Mouse (Mus musculus) right cerebral cortex, postnatal 36 days (tissue): ENCODE results near the gene Elmo3.

Experiments used
- DNase-seq, 2 experiments: peaks; one replicate each; pipeline ENCODE4 v3.0.0; 2022; ENCODE audit warnings: low spot score in 2 of 2, mixed read lengths in 1 of 2

Elmo3 gene

DNA sequence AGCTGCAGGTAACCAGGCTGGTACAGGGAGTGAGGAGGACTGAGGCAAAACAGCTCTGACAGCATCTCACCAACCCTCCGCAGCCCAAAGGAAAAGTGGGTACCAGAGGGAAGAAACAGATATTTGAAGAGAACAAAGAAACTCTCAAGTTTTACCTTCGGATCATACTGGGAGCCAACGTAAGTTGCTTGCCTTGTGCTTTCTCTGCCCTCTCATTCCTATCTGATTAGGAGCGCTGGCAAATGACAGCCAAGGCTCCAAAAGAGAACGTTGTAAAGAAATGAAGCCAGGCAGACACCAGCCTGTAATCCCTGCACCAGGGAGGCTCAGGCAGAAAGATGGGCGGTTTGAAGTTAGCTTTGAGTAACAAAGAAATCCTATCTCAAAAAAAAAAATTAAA is 21.6 kb downstream of the Elmo3 start:
- DNase-seq, result no peak

DNA sequence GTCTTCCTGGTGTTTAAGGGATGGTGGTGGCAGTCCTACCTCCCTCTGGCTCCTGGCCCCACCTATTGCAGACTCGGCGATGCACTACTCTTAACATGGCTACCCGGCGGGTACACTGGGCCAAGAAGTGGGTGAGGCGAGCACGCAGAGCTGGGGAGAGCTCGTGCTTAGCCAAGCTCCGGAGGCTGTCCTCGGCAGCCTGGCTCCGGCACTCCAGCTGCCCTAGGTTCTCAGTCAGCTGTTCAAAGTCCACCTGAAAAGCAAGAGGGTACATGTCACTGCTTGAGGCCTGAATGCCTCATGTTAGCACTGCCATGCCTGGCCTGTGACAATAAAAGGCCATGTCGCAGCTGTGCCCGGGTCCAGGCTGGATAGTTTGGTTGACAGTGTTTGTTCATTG is 24.9 kb downstream of the Elmo3 start:
- no peak for DNase-seq

DNA sequence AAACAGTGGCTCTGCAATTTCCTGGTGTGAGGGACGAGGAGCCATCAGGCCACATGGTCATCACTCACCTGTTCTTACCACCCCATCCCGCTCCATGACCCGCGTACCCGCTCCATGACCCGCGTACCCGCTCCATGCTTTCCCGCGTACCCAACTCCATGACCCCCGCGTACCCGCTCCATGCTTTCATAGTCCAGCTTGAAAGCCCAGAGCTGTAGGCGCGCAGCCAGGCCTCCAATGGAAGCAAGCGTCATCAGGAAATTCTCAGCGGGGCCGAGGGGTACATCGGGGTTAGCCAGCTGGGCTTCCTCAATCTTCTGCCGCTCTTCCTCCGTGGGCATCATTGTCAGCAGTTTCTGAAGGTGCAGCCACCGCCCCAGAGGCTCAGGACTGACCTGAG is 26.1 kb downstream of the Elmo3 start:
- no peak for DNase-seq

DNA sequence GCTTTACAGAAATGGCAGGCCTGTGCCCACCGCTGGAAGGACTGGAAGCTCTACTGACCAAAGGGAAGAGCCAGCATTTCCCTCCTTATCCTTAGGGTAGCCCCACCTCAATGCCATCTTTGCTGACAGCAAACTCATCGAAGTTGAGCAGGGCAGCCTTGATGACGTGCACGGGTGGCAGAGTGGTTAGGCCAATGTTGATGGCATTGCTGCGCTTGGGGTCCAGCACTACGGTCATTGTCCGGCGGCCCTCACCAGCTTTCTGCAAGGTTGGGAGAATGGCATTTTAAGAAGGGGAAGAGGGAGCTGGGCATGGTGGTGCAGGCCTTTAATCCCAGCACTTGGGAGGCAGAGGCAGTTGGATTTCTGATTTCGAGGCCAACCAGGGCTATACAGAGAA is 26.5 kb downstream of the Elmo3 start:
- no peak for DNase-seq

DNA sequence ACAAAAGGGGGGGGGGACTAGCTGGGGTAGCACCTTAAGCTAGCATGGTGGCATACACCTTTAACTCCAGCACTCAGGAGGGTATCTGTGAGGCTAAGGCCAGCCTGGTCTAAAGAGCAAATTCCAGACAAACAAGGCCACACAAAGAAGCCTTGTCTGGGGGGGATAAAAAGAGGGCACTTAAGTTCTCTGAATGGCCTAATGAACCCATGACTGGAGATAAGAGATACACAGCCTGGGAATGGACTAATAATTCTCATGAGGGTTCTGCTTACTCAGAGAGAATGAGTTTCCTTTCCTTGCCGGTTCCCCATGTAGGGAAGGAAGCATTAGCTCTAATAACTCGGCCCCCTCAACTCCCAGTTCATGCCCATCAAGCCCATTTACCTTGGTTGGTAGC is 27.1 kb downstream of the Elmo3 start:
- no peak for DNase-seq

DNA sequence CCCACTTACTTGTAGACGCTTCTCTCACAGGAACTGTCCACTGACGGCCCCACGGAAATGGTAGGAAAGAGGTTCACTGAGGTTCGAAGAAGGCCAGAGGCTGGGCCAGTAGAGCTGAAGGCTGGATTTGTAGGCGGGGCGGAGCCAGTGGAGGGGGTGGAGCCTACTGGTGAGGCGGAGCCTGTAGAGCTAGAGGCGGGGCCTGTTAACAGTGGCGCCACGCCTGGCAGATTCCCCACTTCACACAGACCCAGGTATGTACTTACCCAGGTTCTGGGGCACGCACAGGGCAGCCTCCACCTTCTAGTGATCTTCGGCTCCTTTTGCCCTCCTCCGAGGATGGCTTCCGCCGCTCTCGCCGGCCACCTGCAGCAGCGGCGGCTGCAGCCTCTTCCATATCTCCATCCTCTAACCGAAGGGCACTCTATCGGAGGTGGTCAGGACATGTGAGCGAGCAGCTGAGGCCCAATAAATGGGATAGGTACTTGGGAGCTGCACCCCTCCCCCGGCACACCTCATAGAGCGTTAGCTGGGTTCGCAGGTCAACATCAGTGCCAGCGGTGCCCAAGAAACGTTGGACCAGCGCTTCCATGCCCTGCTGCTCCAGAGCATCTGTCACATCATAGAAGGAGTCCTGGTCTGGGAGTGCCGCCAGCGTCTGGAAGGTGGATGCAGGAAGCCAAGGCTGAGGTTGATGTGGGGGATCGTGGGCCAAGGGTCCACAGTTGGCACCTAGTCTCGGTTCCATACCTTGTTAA is 31.2 kb downstream of the Elmo3 start:
- no peak for DNase-seq

DNA sequence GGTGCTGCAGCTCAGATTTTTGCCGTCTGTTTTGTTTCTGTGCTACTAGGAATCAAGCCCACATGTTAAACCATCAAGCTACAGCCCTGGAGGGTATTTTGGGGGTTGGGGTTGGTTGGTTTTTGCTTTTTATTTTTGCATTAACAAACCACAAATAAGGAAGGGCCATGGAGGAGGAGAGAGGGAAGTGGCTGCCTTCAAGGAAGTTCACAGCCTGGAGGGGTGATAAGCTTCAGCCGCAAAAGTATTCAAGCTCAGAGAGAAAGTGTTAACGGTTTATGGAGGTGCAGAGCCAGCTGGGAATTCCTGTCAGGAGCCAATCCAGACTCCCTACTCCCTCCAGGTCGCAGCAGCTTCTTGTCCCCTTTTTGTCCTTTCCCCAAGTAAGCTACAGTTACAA is 33.6 kb downstream of the Elmo3 start:
- DNase-seq, result no peak

DNA sequence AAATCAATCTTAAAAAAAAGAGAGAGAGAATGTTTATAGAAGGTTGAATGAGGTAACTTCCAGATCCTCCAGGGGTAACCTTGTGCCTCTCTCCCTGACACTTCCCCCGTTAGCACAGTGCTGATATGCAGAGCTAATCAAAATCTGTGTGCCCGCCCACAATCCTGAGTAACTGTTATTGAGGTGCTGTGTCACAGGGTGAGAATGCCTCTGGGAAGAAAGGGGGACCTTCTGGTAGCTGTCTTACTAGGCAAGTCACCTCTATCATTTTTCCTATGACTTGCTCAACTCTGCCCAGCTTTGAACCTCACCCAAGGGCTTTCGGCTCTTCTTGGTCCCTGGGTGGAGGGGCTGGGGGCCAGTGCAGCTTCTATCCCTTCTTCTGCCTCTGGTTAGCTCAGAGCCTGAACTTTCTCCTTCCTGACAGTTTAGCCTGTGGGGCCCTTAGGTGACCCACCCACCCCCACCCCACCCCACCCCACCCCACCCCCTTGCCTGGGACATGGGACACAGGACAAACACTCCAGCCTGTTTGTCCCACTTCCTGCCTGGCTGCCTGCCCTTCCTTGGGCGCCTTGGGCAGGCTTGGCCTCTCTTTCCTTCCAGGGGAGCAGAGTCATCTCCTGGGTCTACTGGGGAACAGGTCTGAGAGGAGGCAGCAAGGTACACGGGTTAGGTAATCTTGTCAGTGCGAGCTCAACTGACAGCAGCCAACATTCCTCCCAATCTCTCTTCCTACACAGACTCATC is 34.7 kb downstream of the Elmo3 start:
- no peak for DNase-seq

DNA sequence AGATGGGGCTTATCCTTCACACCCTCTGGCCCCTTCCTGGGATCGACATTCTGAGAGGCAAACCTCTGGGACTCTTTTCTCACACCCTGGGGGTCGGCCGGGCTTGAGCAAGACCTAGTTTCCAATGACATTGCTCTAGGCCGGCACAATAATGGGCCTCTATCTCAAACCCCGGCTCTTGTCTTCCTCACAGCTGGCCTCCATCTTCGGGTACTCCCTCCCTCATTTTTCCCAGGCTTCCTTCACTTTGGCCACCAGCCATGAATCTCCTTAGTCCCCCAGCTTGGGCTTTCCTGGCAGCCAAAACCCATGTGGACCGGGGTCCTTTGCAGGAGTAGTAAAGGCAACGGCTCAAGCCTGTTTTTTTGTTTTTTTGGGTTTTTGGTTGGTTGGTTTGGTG is 36.0 kb downstream of the Elmo3 start:
- DNase-seq, result no peak

DNA sequence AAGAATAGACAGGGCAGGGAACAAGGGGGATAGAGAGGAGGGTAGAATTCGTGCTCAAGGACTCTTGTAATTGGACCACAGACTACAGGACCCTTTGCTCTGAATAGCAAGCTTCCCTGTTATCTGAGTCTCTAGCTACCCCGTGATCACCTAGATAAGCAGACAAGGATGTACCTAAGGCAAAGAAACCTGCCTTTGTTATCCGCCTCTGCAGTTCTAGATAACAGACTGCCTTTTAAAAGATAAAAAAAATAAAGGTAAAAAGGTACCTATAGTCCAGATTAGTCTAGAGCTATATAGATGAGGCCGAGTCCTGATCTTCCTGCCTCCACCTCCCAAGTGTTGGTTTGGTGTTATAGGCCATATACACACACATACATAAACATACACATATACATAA is 37.4 kb downstream of the Elmo3 start:
- no peak for DNase-seq

DNA sequence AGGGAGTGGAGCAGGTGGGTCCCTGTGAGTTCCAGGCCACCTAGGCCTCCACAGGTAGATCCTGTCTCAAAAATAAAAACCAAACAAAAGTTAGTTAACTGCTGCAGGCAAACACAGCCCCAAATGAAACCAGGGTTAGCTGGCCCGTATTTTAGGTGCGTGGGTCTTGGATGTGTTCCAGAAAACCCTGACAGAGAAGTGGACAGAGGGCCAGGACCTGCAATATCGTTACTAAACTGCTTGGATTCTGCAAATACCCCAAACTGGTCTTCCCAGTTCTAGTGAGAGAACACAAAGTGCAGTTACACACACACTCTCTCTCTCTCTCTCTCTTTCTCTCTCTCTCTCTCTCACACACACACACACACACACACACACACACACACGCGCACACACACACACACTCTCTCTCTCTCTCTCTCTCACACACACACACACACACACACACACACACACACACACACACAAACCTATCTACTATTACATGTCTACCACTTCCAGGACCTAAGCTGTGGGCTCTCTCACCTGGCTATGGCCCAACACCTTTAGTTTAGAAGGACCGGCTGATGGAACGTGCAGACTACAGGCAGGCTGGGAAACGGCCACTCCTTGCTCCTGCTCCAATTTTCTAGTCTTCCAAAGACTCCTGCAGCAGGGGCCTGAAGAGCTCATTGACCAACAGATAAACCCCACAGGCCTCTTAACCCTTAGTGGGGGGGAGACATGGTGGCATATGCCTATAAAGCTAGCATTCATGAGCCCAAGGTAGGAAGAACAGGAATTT is 38.6 kb downstream of the Elmo3 start:
- no peak for DNase-seq

DNA sequence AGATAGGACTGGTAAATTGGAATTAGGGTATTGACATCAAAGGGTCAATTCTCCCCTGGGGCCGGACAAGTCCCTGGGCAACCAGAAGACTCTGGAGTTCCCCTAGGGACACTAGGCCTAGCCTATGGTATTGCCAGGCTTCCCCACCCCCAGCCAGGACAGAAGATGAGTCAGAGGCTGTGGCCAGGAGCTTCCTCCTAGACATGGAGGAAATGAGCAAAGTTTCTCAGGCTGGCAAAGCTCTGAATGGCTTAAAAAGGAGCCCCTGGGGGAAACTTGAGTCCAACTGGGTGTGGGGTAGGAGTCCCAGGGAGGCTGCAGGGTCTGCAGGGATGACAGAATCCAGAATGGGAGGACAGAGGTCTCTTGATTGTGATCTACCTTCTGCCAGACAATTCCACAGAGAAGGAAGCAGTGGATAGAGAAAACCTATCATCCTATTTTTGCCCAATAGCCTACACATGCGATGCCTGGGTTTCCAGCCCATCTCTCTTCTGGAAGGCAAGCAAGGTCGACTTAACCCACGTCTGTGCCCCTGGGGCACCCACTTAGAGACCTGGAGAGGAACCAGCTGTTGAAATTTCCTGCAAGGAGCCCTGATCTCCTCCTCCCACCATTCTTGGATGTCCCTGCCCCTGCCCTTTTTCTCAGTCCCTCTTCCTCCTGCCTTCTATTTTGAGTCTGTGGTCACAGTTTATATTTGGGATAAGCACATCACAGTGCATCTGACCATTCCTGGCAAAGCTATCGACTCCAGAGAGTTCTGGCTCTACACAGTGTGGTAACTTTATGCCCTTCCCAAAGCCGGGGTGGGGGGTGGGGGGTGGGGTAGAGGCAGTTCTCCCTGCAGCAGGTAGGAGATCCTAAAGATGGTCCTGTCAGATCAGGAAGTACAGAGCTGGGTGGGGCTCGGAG is 39.9 kb downstream of the Elmo3 start:
- DNase-seq, result no peak

DNA sequence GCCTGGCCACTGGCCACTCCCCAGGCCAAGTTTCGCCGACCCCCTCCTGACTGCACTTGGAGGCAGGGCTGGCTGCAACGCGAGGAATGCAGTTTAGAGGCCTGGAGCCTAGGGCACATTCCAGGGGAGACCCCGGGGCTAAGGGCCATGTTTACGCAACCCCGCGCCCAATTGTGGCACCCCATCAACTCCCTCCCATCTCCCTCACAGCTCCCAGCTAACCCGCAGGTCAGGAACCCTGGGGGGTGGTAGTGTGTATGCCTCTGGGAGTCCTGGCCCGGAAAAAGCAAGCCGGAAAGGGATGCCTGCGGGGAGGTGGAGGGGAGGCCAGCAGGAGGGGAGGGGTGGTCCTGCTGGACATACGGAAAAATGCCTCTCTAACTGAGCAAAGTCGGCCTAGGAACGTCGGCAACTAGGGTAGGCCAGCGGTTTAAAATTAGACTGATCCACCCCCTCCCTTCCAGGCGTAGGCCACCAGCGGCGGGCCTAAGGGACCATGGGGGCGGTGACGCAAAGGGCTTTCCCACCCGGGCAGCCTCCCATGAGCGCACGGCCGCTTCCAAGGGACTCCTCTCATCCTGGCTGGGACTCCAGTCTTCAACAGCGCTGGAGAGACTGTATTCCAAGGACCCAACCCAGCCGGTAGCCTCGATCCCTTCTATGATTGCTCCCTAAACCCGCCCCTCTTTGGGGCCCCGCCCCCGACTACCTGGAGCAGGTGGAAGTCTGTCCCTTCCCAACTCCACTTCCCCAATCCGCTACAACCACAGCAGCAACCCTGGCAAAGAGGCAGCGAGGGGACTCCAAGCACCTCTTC is 41.4 kb downstream of the Elmo3 start:
- DNase-seq, result peak in 1 of 2 experiments; percentile 38

DNA sequence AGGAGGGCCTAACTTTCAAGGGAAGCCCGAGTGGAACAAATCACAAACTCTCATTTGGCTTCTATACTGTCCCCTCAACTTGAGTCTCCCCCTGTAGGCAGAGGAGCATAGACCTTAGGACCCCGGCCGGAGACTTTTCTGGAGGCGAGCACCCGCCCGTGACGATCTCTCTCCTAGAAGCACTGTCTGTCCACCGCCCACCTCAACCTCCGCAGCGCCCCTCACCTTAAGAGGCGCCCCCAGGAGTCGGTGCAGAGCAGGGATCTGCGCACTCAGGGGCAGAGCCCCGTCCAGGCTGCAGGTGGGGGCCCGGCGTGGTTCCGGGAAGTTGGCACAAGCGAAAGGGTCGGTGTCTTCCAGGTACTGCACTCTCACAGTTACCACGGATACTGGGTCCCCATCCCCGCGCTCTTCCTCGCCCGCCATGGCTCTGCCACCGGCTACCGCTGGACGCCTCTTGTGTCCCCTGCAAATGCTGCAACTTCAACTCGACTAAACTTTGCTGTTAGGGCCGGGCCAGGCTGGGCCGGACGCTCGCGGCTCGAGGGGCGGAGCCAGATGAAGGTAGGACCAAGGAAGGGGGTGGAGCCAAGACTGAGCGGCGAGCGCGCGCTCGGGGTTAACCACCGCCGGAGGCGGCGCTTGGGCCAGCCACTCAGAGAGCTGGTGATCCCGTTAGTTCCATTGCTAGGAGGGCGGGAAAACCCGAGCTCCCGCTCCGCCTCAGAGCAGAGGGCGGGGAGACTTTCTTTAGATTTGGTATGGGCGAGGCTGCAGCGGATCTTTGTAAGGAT is 42.2 kb downstream of the Elmo3 start, which contains the start of gene Fhod1:
Fhod1 (minus strand) TSS at position 526 of the 794 bp plus-strand sequence.
- peak; percentile 84 to 88 for DNase-seq

DNA sequence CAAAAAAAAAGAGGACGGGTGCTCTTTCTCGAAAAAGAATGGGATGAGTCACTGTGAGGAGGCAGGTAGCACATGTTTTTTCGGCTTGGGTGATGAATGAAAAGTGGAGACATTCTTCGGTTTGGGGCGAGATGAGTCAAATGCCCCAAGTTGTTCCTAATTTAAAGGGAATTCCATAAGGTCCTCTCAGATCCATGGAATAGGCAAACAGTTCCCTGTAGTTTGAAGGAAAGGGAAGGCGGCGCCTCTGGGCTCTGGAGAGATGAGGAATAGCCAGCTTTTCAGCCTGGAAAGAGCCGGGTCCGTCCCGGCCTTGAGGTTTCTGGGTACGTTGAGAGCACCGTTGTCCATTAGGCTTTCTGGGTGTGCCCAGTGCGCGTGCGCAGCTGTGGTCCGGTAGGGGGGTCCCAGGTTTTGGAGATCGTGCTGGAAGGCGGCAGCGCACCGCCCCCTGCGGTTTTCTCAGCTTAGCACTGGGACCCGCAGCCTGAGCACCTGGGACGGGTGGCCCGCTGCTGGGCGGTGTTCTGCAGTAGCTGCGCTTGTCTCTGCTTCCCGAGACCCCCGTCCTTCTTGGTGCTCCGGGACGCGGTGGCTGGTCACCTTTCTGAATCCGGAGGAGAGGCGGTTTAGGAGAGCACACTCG is 43.2 kb downstream of the Elmo3 start, which contains the start of gene Slc9a5:
Slc9a5 (plus strand) TSS at position 394 of the 646 bp plus-strand sequence.
- peak in 1 of 2 experiments; percentile 32 for DNase-seq

DNA sequence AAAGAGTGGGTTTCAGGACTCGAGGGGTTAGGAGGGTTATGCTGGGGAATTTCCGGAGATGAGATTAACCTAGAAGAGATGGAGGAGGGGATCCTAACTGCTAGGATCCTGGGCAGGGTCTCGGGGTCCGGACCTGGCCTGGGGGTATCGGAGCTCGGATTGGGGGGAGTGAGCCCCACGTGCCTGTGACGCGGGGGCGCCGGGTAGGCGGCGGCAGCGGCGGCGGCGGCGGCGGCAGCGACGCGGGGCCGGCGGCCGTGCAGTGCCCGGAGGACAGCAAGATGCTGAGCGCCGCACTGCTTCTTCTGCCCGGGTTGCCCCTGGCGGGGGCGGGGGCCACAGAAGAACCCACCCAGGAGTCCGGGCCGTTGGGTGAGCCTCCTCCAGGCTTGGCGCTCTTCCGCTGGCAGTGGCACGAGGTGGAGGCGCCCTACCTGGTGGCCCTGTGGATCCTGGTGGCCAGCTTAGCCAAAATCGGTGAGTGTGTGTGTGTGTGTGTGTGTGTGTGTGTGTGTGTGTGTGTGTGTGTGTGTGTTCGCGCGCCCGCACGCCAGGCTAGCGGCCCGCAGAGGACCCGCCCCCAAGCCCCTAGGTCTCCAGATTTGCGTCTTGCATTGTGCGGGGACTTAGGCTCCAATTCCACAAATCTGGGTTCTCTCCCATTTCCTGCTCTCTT is 43.8 kb downstream of the Elmo3 start:
- no peak for DNase-seq

DNA sequence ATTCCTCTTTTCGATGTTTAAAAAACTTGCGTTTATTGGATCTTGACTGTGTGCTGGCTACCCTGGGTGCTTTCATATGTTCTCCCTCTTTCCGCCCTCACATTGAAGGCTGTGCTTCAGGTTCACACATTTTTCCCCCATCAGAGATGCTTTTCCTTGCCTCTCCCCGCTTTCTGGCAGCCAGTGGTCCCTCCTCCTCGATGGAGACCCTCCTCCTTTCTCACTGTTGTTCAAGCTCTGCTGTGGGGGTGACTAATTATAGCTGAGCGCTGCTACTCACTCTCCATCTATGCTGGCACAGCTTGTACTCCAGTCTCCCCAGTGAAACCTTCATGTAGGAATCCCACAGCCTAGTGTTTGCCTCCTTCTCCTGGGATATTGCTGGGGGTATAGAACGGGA is 44.8 kb downstream of the Elmo3 start:
- DNase-seq, result peak in 1 of 2 experiments; percentile 34

DNA sequence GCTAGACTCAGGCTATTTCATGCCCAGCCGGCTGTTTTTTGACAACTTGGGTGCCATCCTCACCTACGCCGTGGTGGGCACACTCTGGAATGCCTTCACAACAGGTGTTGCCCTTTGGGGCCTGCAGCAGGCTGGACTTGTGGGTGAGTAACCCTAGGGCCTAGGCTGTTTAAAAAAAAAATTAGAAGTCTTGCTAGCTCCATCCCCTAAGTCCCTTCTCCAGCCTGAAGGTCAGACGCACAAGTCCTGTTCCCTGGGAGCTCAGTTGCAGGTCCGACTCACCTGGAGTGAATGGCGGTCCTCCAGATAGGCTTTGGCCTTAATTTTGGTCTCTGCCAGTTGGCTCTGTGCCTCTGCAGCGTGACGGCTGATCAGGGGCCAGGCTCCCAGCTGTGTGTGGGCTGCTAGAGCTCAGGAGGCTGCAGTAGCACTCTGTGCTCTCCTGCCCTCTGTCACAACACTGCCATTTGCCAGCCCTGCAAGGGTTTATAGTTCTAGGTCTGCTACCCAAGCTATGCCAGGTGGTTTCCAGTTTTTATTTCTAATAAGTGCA is 48.3 kb downstream of the Elmo3 start:
- no peak for DNase-seq
